Comparison of ENCODE assay signal across 10 mouse cellular contexts in the genomic region with DNA sequence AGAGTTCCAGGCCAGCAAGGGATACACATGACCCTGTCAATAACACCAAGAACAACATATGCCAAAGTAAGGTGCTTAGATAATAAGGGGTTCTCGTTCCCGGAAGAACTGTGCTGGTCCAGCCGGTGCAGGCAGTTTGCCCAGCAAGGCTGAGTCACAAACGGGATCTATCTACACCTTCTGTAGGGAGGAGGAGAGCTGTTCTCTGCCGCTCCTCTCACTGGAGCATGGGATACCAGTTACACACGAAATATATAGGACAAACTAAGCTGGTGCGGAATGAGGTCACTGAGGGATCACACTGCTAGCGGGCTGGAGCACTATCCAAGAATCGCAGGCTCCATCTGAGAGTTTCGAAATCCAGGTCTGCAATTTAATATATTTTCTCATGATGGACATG. TPM values are rescaled to one million over a fixed set of nuclear protein-coding genes. Genes with fewer than 3 reads are reported as not detected.
DNase-seq lines count a peak whose midpoint lies in the region; ATAC-seq and TF ChIP-seq lines count a peak whose summit lies in the region.
"Had no signal": no experiment of that assay in that cellular context is flagged by ENCODE, and none has a peak within 500 bp of the region (broad histone marks: within the 10 kb centered on the region; RNA-seq: fewer than 3 reads in every experiment).

No protein-coding gene starts in this region.

- peaks cover 6% of the 10 kb centered on the region for H3K36me3 ChIP-seq in heart, embryonic 13.5 days
- H3K36me3 ChIP-seq in heart, embryonic 10.5 days = peaks cover 10% of the 10 kb centered on the region
- H3K36me3 ChIP-seq in embryonic facial prominence, embryonic 15.5 days = peaks cover 5% of the 10 kb centered on the region
- H3K36me3 ChIP-seq in thymus, adult 2 months (ENCODE audit: control insufficient read depth, insufficient read depth, low read length) = no peaks in the 10 kb centered on the region

- no peaks in the 10 kb centered on the region for H3K9me3 ChIP-seq in heart, embryonic 13.5 days
- H3K9me3 ChIP-seq in heart, embryonic 10.5 days = no peaks in the 10 kb centered on the region
- no peaks in the 10 kb centered on the region for H3K9me3 ChIP-seq in embryonic facial prominence, embryonic 15.5 days (replicated peaks)

- peak overlapping the region; percentile 81; the same call in 1 of the 2 replicates for H3K4me2 ChIP-seq in heart, embryonic 13.5 days
- no peak overlapping the region for H3K4me2 ChIP-seq in embryonic facial prominence, embryonic 15.5 days (replicated peaks)

- H3K4me1 ChIP-seq in heart, embryonic 13.5 days = peaks cover 41% of the 10 kb centered on the region
- H3K4me1 ChIP-seq in heart, embryonic 10.5 days = peaks cover 36% of the 10 kb centered on the region
- H3K4me1 ChIP-seq in embryonic facial prominence, embryonic 15.5 days = peaks cover 49% of the 10 kb centered on the region
- H3K4me1 ChIP-seq in thymus, adult 2 months (replicated peaks; ENCODE audit: control insufficient read depth, insufficient read depth, low read length) = peaks cover 27% of the 10 kb centered on the region

- TF ChIP-seq POLR2A in thymus, adult 2 months (IDR thresholded peaks at IDR 0.05; ENCODE audit: control insufficient read depth, extremely low read depth, insufficient read depth, low read length, poor library complexity) = no peak

- 70% methylated on average over 10 of the region's 10 CpGs for WGBS in heart, embryonic 13.5 days
- WGBS in heart, embryonic 10.5 days = 72% methylated on average over 10 of the region's 10 CpGs
- 79% methylated on average over 10 of the region's 10 CpGs for WGBS in embryonic facial prominence, embryonic 15.5 days
- WGBS in thymus, adult 2 months = 91% methylated on average over 10 of the region's 10 CpGs

- no peak overlapping the region for H3K9ac ChIP-seq in heart, embryonic 13.5 days
- H3K9ac ChIP-seq in embryonic facial prominence, embryonic 15.5 days = no peak overlapping the region

- ATAC-seq in heart, embryonic 13.5 days (ENCODE audit: extremely low read depth, insufficient number of reproducible peaks, low FRiP score, low TSS enrichment) = no peak
- ATAC-seq in embryonic facial prominence, embryonic 15.5 days (ENCODE audit: insufficient number of reproducible peaks, low FRiP score, low TSS enrichment, low read depth) = no peak
- no peak for ATAC-seq in megakaryocyte progenitor cell, adult 5-6 weeks (replicated peaks; ENCODE audit: poor library complexity)

- TF ChIP-seq CTCF in thymus, adult 2 months (IDR thresholded peaks at IDR 0.05; ENCODE audit: borderline replicate concordance, control insufficient read depth, extremely low read depth, insufficient read depth, low read length, poor library complexity) = no peak

- no peak for DNase-seq in heart, embryonic 10.5 days (ENCODE audit: low spot score)
- DNase-seq in thymus, postnatal 4 days = peak; percentile 13
- no peak for DNase-seq in thymus, adult 18-20 months
- DNase-seq in embryo, embryonic 10.5 days (ENCODE audit: low spot score) = no peak
- DNase-seq in thymus, adult 2 months = no peak

- H3K27me3 ChIP-seq in heart, embryonic 13.5 days (replicated peaks) = no peaks in the 10 kb centered on the region
- no peaks in the 10 kb centered on the region for H3K27me3 ChIP-seq in heart, embryonic 10.5 days (ENCODE audit: insufficient read depth, poor library complexity, severe bottlenecking)
- H3K27me3 ChIP-seq in embryonic facial prominence, embryonic 15.5 days = no peaks in the 10 kb centered on the region
- no peaks in the 10 kb centered on the region for H3K27me3 ChIP-seq in thymus, adult 2 months (ENCODE audit: control insufficient read depth, insufficient read depth, low read length)
- H3K27me3 ChIP-seq: limb, embryonic 12.5 days had no signal

- no peak overlapping the region for H3K4me3 ChIP-seq in heart, embryonic 13.5 days
- H3K4me3 ChIP-seq in heart, embryonic 10.5 days = no peak overlapping the region
- no peak overlapping the region for H3K4me3 ChIP-seq in embryonic facial prominence, embryonic 15.5 days (replicated peaks)
- no peak overlapping the region for H3K4me3 ChIP-seq in thymus, adult 2 months (ENCODE audit: control insufficient read depth, insufficient read depth, low read length)

- no peak overlapping the region for H3K27ac ChIP-seq in heart, embryonic 13.5 days (replicated peaks)
- no peak overlapping the region for H3K27ac ChIP-seq in heart, embryonic 10.5 days
- H3K27ac ChIP-seq in embryonic facial prominence, embryonic 15.5 days (replicated peaks) = peak overlapping the region; percentile 39
- H3K27ac ChIP-seq in thymus, adult 2 months (ENCODE audit: control insufficient read depth, insufficient read depth, low read length) = no peak overlapping the region

RNA-seq across cellular contexts. Expression of gene Fkbpl, which starts 0.6 kb away (rescaled TPM):
- polyA plus RNA-seq in heart, embryonic 13.5 days (2015; fragmentation: Nextera tagmentation; extraction: Ambion mirVana) = 10.4 and 10.7 TPM in 2 replicates
- 12.6 TPM in 2 replicates for polyA plus RNA-seq in heart, embryonic 10.5 days (2016; fragmentation: Nextera tagmentation; extraction: Ambion mirVana)
- 16.2 and 16.8 TPM in 2 replicates for polyA plus RNA-seq in embryonic facial prominence, embryonic 15.5 days (2015; fragmentation: Nextera tagmentation; extraction: Ambion mirVana)
- total RNA-seq in megakaryocyte progenitor cell, adult 5-6 weeks (2015) = 3.8 and 4.1 TPM in 2 replicates
- total RNA-seq in megakaryocyte progenitor cell, adult 5-6 weeks (2017) = 17.7 and 40.0 TPM in 2 replicates
- polyA plus RNA-seq in thymus, adult 2 months (2012; rRNA removed) = 3.4 and 5.8 TPM in 2 replicates

RNA-seq across cellular contexts. Expression of gene Atf6b, which starts 3.0 kb away (rescaled TPM):
- 56.1 and 56.2 TPM in 2 replicates for polyA plus RNA-seq in heart, embryonic 13.5 days (2015; fragmentation: Nextera tagmentation; extraction: Ambion mirVana)
- polyA plus RNA-seq in heart, embryonic 10.5 days (2016; fragmentation: Nextera tagmentation; extraction: Ambion mirVana) = 74.0 and 76.8 TPM in 2 replicates
- 88.8 and 94.7 TPM in 2 replicates for polyA plus RNA-seq in embryonic facial prominence, embryonic 15.5 days (2015; fragmentation: Nextera tagmentation; extraction: Ambion mirVana)
- 25.5 and 27.8 TPM in 2 replicates for total RNA-seq in megakaryocyte progenitor cell, adult 5-6 weeks (2015)
- total RNA-seq in megakaryocyte progenitor cell, adult 5-6 weeks (2017) = 24.3 and 30.2 TPM in 2 replicates
- polyA plus RNA-seq in thymus, adult 2 months (2012; rRNA removed) = 160 and 169 TPM in 2 replicates

RNA-seq across cellular contexts. Expression of gene Prrt1, which starts 14.6 kb away (rescaled TPM):
- 0.15 and 0.31 TPM in 2 replicates for polyA plus RNA-seq in heart, embryonic 13.5 days (2015; fragmentation: Nextera tagmentation; extraction: Ambion mirVana)
- polyA plus RNA-seq in heart, embryonic 10.5 days (2016; fragmentation: Nextera tagmentation; extraction: Ambion mirVana) = 0.11 TPM in 1 of 2 replicates, not detected in the other
- 1.3 and 1.5 TPM in 2 replicates for polyA plus RNA-seq in embryonic facial prominence, embryonic 15.5 days (2015; fragmentation: Nextera tagmentation; extraction: Ambion mirVana)
- total RNA-seq in megakaryocyte progenitor cell, adult 5-6 weeks (2015) = 0.17 and 0.34 TPM in 2 replicates
- not detected in 2 replicates for total RNA-seq in megakaryocyte progenitor cell, adult 5-6 weeks (2017)
- polyA plus RNA-seq in thymus, adult 2 months (2012; rRNA removed) = 361 and 385 TPM in 2 replicates
- total RNA-seq: common myeloid progenitor, adult 5-6 weeks had no signal

RNA-seq across cellular contexts. Expression of gene Ppt2, which starts 15.6 kb away (rescaled TPM):
- 26.1 and 27.6 TPM in 2 replicates for polyA plus RNA-seq in heart, embryonic 13.5 days (2015; fragmentation: Nextera tagmentation; extraction: Ambion mirVana)
- polyA plus RNA-seq in heart, embryonic 10.5 days (2016; fragmentation: Nextera tagmentation; extraction: Ambion mirVana) = 24.3 and 27.5 TPM in 2 replicates
- 27.5 and 28.3 TPM in 2 replicates for polyA plus RNA-seq in embryonic facial prominence, embryonic 15.5 days (2015; fragmentation: Nextera tagmentation; extraction: Ambion mirVana)
- 26.5 and 33.5 TPM in 2 replicates for total RNA-seq in megakaryocyte progenitor cell, adult 5-6 weeks (2015)
- total RNA-seq in megakaryocyte progenitor cell, adult 5-6 weeks (2017) = 15.3 and 19.7 TPM in 2 replicates
- polyA plus RNA-seq in thymus, adult 2 months (2012; rRNA removed) = 116 and 120 TPM in 2 replicates

RNA-seq across cellular contexts. Expression of gene Tnxb, which starts 26.4 kb away (rescaled TPM):
- 1.3 and 1.4 TPM in 2 replicates for polyA plus RNA-seq in heart, embryonic 13.5 days (2015; fragmentation: Nextera tagmentation; extraction: Ambion mirVana)
- polyA plus RNA-seq in heart, embryonic 10.5 days (2016; fragmentation: Nextera tagmentation; extraction: Ambion mirVana) = 0.04 and 0.07 TPM in 2 replicates
- 0.48 and 0.87 TPM in 2 replicates for polyA plus RNA-seq in embryonic facial prominence, embryonic 15.5 days (2015; fragmentation: Nextera tagmentation; extraction: Ambion mirVana)
- total RNA-seq in megakaryocyte progenitor cell, adult 5-6 weeks (2015) = not detected in 2 replicates
- total RNA-seq in megakaryocyte progenitor cell, adult 5-6 weeks (2017) = not detected in 2 replicates
- polyA plus RNA-seq in thymus, adult 2 months (2012; rRNA removed) = 4.5 and 5.7 TPM in 2 replicates
- total RNA-seq: common myeloid progenitor, adult 5-6 weeks had no signal
- polyA plus RNA-seq: limb, embryonic 12.5 days had no signal

Comparison
In these comparisons a context has a peak if more than half of its experiments do, and no peak if none do; other contexts are left out.
1. RNA of gene Prrt1, which starts 14.6 kb away (polyA plus RNA-seq): 361 to 385 TPM in thymus, adult 2 months; 1.3 to 1.5 TPM in embryonic facial prominence, embryonic 15.5 days, 0.15 to 0.31 TPM in heart, embryonic 13.5 days and 0.11 TPM in heart, embryonic 10.5 days; every median in the first group is over 100 times any median in the second.